Mouse (Mus musculus) T-helper 2 cell (primary cell): ENCODE results near the gene Gm10134.

Experiments used
- in situ Hi-C: fragments of 300-600 bp; cut with MboI, MseI; formaldehyde crosslinking; loops from one replicate; pipeline ENCODE4 v1.15.1; 2025; ENCODE audit warnings: high pct_unique_total_duplicates

The Gm10134 gene

DNA sequence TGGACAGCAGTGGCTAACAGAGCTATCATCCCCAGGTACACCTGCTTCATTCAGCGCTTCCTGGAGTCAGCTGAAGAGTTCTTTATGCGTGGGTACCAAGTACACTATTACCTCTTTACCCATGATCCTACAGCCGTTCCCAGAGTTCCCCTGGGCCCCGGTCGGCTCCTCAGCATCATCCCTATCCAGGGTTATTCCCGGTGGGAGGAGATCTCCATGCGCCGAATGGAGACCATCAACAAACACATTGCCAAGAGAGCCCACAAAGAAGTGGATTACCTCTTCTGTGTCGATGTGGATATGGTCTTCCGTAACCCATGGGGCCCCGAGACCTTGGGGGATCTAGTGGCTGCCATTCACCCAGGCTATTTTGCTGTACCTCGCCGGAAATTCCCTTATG, 1.2 kb upstream of the Gm10134 start:
- in situ Hi-C loops, result no loop called here

GRCm38 (mm10) chr2:28506291-28506690, 396 bp downstream of the Gm10134 start:
- in situ Hi-C loops, result no loop called here

DNA sequence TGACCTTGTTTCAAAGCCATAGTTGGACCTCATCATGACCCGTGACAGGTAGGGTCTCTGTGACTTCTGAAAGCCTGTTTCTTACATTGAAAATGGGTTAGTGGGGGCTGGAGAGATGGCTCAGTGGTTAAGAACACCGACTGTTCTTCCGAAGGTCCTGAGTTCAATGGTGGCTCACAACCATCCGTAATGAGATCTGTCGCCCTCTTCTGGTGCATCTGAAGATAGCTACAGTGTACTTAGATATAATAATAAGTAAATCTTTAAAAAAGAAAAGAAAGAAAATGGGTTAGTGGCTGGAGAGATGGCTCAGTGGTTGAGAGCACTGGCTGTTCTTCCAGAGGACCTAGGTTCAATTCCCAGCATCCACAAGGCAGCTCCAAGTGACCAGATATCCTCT, 5.7 kb downstream of the Gm10134 start:
- in situ Hi-C loops, result loop anchor here (5.0 kb wide), 1 partner anchor 36 kb away; no protein-coding TSS in a partner anchor

DNA sequence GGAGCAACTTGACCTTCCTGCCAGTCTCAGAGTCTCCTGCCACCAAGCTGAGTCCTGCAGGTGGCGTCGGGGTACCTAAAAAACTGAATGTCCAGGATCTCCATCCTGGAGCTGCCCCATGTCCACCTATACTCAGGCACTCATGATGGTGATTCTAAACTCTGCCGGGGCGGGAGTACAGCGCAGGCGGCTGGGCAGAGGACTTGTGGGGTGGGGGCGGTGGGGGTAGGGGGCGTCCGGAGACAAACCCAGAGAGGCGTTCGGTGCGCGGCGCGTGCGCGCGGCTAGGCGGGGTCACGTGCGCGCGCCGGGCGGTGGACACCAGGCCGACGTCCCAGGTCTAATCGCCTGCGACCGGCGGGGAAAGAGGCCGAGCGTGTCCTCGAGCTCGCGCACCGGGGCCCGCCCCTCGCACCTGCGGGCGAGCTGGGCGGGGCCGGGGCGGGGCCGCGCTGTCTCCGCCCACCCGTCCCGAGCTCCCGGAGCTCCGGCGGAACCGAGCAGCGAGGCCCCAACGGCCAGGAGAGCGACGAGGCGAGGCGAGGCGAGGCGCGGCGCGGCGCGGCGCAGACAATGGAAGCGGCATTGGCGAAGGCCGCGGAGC, 7.0 kb downstream of the Gm10134 start, which contains the start of gene Ralgds:
Gene Ralgds (plus strand): TSS at position 328 of the 604 bp plus-strand sequence.
- in situ Hi-C loops, result loop anchor here (5.0 kb wide), 1 partner anchor 34 kb away; no protein-coding TSS in a partner anchor

- in situ Hi-C loops, result loop anchor here (5.0 kb wide), 1 partner anchor 34 kb away; no protein-coding TSS in a partner anchor
Measured at GRCm38 (mm10) chr2:28513431-28514370, 7.8 kb downstream of the Gm10134 start.

- in situ Hi-C loops, result loop anchor here (5.0 kb wide), 1 partner anchor 33 kb away; no protein-coding TSS in a partner anchor
Measured at GRCm38 (mm10) chr2:28514489-28514888, 8.6 kb downstream of the Gm10134 start.

GRCm38 (mm10) chr2:28517206-28517909, 11.5 kb downstream of the Gm10134 start:
- in situ Hi-C loops, result no loop called here

GRCm38 (mm10) chr2:28518231-28518630, 12.3 kb downstream of the Gm10134 start:
- in situ Hi-C loops, result no loop called here

- in situ Hi-C loops, result no loop called here
Measured at GRCm38 (mm10) chr2:28520581-28520980, 14.7 kb downstream of the Gm10134 start.

GRCm38 (mm10) chr2:28521571-28522151, 15.8 kb downstream of the Gm10134 start:
- in situ Hi-C loops, result no loop called here

DNA sequence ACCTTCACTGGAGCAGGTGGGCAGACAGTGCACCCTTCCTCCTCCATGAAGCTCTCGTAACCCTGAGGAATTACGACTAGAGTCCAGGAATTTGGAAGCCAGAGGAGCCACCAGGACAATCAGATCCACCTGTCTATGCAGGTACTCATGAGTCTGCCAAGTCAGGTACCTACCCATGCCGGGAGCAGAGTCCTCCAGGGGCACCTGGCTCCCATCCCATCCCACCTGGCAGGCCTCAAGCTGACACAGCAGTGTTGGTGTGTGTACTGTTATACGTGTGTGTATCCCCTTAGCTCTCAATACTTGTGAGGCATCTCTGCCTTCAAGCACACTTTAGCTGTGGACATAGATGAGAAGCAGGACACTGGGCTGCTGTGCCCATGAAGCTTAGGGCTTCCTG, 16.3 kb downstream of the Gm10134 start:
- in situ Hi-C loops, result no loop called here

DNA sequence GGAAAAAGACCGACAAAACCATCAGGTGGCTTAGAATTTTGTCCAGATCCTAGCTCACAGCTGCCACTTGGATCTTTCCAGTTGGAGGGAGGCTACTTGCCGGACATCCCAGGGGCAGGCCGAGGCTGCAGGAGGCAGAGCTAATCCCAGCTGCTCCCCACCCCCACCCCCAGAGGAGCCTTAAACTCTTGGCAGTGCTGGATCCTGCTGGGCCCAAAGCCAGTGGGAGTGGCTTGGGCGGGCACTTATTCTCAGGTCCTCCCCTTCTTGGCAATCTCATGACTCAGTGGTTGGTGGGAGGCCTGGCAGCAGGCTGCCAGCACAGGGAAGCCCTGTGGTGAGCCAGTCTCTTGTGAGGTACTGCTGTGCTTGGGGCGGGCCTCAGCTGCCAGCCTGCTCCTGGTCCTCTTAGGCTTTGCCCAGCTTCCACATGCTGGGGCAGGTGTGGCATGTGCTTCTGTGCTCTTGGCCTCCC, 17.8 kb downstream of the Gm10134 start:
- in situ Hi-C loops, result no loop called here

- in situ Hi-C loops, result no loop called here
Measured at GRCm38 (mm10) chr2:28524406-28524805, 18.5 kb downstream of the Gm10134 start.

DNA sequence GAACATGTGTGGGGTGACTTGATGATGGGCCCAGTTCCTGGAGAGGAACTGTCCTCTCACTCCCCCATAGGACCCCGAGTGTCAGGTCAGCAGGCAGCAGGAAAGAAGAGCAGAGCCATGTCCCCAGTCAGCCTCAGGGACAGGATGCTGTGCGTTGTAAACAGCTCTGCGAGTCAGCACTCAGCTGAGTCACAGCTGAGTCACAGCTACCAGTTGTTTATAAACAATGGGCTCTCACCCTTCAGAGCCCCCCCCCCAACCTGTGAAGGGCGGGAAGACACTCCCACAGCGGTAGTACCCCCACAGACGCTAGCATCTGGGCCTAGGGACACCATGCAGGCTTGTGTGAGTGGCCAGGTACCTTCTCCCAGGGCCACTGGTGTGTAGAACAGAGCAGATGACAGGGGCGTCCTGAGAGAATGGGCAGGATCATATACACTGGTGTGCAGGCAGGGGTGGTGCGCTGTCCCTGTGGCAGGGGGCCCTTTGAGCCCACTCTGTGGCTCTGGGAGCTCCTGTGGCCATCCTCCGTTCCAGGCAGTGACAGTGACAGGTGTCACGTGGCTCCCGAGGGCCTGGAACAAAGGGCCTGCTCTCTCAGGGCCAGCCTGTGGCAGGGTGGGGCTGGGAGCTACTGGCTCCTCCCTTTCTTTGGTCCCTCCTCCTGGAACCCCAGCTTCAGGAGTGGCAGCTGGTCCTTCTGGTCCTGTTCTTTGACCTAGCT, 19.5 kb downstream of the Gm10134 start:
- in situ Hi-C loops, result no loop called here

DNA sequence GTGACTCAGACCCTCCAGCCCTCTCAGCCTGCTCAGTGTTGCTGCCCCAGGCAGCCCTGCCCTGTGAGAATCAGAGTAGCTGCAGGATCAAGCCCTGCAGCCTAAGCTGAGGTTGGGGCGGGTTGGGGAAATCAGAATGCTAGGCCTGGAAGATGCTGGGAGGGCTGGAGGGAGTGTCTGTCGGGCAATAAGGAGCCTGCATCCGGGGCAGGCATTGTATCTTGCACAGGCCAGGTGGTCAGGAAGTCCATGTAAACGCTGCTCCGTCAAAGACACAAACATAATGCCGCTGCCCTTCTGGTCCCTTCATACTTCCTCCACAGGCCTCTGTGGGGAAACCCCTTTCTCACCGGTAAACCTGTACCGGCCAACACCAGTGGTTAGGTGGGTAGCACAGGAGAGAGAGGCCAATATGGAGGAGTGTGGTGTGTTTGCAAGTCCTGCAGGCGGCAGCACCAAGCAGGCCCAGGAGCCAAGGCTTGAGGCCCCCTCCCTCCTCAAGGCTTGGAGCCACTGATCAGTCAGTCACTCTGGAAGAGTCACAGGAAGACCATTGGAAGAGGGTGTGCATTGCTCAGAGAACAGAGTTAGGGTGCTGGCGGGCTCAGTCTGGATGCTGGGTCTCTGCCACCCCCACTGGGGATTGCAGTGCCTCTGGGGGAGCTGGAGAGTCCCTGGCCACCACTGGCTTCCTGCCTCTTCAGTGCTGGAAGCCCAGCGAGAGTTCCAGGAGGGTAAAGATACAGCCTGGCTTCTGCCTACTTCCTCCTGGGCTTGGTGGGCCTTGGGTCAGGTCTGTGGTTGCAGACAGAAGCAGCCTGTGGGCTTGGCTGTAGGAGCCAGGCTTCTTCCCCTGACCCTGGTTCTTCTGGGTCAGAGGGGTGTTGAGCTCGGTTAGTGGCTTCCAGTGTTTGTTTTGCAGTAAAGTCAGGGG, 20.3 kb downstream of the Gm10134 start:
- in situ Hi-C loops, result no loop called here

DNA sequence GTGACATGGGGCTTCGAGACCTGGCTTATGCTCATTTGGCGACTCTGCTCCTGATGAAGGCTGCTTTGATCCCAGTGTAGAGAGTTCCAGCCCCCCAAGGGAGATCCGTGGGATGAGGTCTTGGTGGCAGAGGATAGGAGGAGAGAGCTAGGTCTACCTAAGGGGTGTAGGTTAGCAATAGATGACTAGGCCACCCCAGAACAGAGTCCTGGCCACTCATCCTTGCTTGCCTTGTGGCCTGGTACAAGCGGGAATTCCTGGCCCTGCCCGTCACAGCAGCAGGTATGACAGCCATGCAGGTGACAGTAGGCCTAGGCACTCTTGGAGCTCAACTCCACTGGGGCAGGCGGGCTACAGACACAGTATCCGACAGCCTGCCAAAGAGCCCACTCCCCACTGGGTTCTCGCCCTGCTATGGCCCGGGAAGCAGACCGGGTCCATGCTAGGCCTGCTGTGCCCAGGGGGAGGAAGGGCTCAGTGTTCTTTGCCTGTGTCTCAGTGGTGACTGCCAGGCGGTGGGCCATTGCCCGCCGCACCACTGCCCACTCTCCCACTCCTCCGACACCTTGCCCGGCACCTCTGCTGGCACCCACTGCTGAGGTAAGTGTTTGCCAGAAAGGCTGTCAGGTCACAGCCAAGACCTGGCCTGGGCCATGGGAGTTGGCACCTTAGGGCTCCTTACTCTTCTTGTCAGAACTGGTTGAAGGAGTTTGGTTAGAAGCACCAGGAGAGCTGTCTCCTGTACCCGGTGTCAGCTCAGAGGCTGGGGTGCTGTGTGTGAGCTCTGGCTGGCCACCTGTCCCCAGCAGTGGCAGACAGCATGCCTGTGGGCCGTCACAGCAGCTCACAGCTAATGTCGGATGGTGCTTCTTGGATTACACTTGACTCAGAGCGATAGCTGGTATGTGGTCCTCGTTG, 21.8 kb downstream of the Gm10134 start:
- in situ Hi-C loops, result no loop called here

DNA sequence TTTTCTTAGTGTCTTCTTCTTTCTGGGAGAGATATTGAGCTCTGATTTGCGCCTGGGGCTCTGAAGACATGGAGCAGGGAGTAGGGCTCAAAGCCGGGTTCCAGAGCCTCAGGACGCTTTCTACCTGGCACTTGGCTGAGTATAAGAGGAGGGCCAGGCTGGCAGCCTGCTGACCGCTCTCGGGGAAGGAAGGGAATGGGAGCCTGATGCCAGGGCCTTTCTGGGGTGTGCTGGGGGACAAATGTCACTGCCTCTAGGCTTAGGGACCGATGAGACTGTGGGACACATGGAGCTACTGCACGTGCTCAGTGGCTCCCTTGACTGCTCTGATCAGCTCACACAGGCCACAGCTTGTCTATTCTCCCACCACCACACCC, 22.4 kb downstream of the Gm10134 start:
- in situ Hi-C loops, result no loop called here

- in situ Hi-C loops, result no loop called here
Measured at GRCm38 (mm10) chr2:28529856-28530255, 24.0 kb downstream of the Gm10134 start.

DNA sequence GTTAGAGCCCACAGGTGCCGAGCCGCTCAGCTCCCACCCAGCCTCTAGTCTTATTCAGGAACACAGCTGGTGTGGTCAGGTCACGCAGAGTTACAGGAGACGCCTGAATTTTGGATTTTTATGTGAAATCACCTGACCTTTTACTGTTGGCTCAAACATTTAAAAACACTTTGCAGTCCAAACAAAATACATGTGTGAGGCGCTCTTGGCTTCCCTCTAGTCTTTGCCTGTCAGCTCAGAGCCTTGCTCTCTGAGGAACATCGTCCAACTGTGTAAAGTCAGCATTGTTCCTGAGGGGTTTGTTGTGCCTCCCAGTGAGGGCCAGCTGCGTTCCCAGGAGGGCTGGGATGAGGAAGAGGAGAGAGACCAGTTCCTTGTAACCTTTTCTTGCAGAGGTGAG, 24.4 kb downstream of the Gm10134 start:
- in situ Hi-C loops, result no loop called here
